Mouse (Mus musculus) skeletal muscle tissue, postnatal 0 days (tissue): ENCODE results near the gene Eid1. TPM values are rescaled to one million over a fixed set of nuclear protein-coding genes. Genes with fewer than 3 reads are reported as not detected.

Experiments
- polyA plus RNA-seq: library from polyadenylated mRNA; unstranded; fragments of >200 nt; fragmentation: Nextera tagmentation; extraction: Ambion mirVana; gene quantifications from 2 replicates; pipeline ENCODE4 v1.2.1, GENCODE M21; 2015

Gene Eid1
- polyA plus RNA-seq: 94.0 and 99.0 TPM in 2 replicates

GRCm38 (mm10) chr2:125672957-125673631 lies at the start of gene Eid1:
Gene Eid1, plus strand, starts transcription at chr2:125673095.

GRCm38 (mm10) chr2:125624837-125625351 lies 48.0 kb upstream of the Eid1 start, which contains the start of gene Cep152:
Gene Cep152, minus strand, starts transcription at chr2:125625113.

GRCm38 (mm10) chr2:125724086-125724430 lies 51.2 kb downstream of the Eid1 start, which contains the start of gene Shc4:
Gene Shc4, minus strand, starts transcription at chr2:125724148.

Other genes with a start within 250 kb of the Eid1 start
- 0.18 and 0.48 TPM in 2 replicates for gene Gm9913, start 168.0 kb upstream of the Eid1 start, polyA plus RNA-seq
- gene Fbn1, start 165.1 kb upstream of the Eid1 start, polyA plus RNA-seq: 25.4 and 28.4 TPM in 2 replicates
- 1.1 and 1.3 TPM in 2 replicates for gene Cep152, start 48.0 kb upstream of the Eid1 start, polyA plus RNA-seq
- 1.3 and 1.4 TPM in 2 replicates for gene Shc4, start 51.1 kb downstream of the Eid1 start, polyA plus RNA-seq
- 9.5 and 10.0 TPM in 2 replicates for gene Secisbp2l, start 109.8 kb downstream of the Eid1 start, polyA plus RNA-seq
- 16.4 and 19.7 TPM in 2 replicates for gene Galk2, start 186.0 kb downstream of the Eid1 start, polyA plus RNA-seq
- gene Cops2, start 186.0 kb downstream of the Eid1 start, polyA plus RNA-seq: 53.4 and 59.0 TPM in 2 replicates